Mouse (Mus musculus): Measurements from ENCODE around the gene Eif3c.

Gene Eif3c

DNA sequence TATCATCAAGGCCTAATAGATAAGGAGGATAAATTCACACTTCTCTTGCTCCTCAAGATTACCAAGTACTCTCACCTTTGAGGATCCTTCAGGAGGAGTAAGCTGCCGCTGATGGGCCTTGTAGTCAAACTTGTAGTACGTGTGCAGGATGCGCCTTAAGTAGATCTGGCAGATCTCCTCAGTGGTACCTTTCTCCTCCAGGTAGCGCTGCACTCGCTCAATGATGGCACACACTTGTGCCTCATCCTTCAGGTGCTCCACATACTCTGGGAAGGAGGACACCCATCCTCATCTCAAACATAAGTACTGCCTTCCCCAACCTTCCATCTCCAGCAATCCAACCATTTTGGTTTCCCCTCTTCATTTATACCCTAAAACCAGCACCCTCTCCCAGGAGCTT lies 9.6 kb downstream of the Eif3c start:
- in situ Hi-C loops (cut with MseI, MboI), result no loop called here

DNA sequence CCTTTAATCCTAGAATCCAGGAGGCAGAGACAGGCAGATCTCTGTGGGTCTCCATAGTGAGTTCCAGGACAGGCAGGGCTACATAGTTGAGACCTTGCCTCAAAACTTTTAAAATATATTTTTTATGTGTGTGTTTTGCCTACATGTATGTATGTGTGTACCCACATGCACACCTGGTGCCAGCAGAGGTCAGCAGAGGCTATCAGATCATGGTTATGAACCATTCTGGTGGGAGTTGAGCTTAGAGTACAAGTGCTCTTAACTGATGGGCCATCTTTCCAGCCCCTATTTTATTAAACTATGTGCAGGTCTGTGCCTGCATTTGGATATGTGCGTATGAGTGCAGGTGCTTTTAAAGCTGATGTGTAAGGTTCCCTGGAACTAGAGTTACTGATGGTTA lies 11.4 kb downstream of the Eif3c start:
- in situ Hi-C loops (cut with MseI, MboI), result no loop called here

DNA sequence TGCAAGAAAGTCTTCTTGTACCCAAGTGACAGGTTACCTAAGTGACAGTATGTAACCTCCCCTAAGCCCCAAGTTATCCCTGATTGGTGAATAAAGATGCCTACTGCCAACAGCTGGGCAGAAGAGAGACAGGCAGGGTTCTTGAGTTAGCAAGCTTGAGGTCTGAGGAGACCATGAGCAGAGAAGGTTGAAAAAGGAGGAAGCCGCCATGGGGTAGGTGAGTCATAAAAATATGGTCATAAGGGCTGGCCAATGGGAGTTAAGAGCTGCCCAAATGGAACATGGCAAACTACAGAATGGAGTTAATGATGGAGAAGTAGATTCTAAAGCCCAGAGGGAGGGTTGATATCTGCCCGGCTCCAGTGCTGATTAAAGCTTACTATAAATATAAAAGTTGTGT lies 20.6 kb downstream of the Eif3c start:
- in situ Hi-C loops (cut with MseI, MboI), result no loop called here

DNA sequence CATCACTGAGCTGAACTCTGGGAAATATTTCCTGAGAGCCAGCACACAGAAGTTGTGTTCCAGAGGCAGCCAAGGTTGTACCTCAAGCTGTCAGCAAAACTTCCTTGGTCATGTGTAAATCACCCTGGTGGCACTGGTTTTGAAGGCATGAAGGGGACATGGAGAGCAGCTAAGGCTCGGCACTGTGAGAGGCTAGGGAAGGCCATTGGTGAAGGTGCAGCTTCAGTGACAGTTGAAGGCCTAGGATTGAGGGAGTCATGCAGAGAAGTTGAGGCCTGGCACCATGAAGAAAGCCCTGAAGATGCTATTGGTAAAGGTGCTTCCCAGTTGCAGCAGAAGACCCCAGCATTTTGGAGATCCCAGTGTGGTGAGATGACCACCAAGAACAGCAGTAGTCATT lies 24.6 kb downstream of the Eif3c start:
- in situ Hi-C loops (cut with MseI, MboI), result no loop called here

DNA sequence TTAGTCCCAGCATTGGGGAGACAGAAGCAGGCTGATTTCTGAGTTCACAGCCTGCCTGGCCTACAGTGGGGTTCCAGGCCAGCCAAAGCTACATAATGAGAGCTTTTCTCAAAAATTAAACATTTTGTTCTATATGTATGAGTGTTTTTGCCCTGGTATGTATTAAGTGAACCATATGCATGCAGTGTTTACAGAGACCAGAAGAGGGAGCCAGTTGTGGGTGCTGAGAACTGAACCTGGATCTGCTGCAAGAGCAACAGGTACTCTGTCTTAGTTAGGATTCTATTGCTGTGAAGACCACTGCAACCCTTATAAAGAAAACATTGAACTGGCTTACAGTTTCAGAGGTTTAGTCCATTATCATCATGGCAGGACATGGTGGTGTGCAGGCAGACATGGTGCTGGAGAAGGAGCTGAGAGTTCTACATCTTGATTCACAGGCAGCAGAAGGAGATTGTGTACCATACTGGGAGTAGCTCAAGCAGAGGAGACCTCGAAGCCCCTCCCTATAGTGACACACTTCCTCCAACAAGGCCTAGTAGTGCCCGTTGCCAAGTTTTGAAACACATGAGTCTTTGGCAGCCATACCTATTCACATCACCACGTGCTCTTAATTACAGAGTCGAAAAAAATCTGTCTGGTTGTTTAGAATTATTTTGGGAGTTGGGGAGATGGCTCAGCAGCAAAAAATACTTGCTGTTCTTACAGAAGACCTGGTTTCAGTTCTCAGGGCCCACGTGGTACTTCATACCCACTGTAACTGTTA lies 28.2 kb downstream of the Eif3c start:
- in situ Hi-C loops (cut with MseI, MboI), result no loop called here

DNA sequence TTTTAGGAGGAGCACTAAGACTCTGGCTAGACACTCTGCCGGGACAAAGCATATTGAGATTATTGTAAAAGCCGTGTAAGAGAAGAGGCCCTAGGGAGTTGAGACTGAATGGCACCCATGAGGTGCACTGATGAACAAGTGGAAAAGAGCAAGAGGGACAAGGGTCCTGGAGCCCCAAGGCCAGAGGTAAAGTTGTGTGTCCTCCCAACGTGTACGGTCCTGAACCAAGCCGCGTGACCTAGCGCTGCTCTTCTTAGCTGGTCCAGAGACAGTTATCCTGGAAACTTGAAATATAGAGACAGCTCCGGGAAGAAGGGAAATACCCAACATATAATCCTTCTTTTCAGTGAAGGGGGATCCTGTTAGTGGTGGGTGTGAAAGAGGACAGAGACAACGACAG lies 29.7 kb downstream of the Eif3c start:
- in situ Hi-C loops (cut with MseI, MboI), result no loop called here

DNA sequence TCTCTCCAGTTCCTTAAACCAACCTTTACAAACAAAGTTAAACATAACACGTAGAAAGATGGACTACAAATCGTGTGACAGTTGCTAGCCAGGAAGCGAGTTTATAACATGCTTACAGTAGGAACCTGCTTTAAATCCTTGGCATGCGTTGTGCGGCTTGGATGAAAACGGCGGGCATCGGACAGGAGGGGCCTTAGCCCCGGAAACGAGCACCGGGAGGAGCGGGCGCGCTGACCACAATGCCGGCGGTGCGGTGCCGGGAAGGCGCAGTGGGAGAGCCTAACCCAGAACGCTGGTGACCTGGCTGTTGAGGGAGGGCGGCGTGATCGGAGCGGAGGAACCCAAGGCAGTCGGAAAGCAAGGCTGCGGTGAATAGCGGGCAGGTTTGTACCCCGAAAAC lies 30.4 kb downstream of the Eif3c start:
- in situ Hi-C loops (cut with MseI, MboI), result no loop called here

DNA sequence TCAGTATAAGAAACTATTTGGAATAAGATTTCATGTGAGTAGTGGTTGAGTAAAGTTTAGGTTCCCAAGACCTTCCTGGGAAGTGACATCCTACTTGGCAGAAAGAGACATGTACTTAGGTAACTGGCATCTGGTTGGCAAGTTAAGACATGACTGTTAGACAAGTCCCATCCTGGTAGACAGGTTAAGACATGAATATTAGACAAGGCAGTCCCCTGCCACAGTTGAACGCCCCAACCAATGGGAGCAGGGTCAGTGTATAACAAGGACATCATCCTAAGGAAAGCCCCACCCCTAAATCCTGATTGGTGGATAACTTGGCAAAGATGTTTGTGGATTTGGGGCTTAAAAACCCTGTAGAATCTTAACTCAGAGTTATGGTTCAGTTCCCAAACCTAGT lies 32.8 kb downstream of the Eif3c start:
- in situ Hi-C loops (cut with MseI, MboI), result loop anchor here (5.0 kb wide), 1 partner anchor 51 kb away; no protein-coding TSS in a partner anchor

DNA sequence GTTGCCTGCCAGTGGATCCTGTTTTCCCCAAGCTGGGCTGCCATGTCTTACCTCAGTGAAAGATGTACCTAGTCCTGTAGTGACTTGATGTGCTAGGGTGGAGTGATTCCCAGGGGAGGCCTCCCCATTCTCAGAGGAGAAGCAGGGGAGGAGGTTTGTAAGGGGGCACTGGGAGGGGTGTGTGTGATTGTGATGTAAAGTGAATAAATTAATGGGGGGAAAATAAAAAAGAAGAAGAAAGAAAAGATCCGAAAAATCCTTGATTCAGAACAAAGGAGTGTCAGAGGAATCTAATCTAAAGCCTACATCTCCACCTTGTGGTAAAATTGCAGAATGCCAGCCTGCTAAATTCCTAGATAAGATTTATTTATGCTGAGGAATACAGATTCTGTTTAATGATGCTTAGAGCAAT lies 38.0 kb downstream of the Eif3c start:
- in situ Hi-C loops (cut with MseI, MboI), result no loop called here

DNA sequence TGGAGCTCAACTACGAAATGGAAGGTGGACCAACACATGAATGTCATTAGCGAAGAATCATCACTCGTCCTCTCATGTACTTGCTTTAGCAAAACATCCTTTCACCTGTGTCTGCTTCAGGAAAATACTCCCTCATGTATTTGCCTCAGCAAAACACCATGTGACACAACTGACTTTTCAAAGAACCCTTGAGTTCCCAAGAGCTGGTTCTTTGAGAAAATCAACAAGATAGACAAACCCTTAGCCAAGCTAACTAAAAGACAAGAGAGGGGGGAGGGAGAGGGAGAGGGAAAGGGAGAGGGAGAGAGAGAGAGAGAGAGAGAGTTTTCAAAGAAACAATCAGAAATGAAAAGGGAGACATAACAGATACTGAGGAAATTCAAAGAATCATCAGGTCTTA lies 42.9 kb downstream of the Eif3c start:
- in situ Hi-C loops (cut with MseI, MboI), result no loop called here

DNA sequence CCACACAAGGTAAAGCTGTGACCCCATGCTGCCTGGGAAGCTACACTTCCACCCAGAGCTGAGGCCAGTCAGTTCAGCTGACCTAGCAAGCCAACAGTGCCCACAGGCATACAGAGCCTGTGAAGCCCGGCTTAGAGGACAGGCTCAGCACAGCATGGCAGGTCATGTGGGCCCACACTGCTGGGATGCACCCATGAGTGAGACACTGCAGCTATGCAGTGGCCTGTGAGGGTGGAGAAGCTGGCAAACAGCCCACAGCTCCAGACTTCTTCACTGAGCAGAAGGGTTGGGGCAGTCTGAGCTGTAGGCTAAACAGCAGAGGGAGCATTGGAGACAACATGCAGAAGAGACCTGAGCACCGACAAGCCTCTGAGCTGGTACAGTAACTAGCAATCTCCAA lies 46.7 kb downstream of the Eif3c start:
- in situ Hi-C loops (cut with MseI, MboI), result no loop called here

DNA sequence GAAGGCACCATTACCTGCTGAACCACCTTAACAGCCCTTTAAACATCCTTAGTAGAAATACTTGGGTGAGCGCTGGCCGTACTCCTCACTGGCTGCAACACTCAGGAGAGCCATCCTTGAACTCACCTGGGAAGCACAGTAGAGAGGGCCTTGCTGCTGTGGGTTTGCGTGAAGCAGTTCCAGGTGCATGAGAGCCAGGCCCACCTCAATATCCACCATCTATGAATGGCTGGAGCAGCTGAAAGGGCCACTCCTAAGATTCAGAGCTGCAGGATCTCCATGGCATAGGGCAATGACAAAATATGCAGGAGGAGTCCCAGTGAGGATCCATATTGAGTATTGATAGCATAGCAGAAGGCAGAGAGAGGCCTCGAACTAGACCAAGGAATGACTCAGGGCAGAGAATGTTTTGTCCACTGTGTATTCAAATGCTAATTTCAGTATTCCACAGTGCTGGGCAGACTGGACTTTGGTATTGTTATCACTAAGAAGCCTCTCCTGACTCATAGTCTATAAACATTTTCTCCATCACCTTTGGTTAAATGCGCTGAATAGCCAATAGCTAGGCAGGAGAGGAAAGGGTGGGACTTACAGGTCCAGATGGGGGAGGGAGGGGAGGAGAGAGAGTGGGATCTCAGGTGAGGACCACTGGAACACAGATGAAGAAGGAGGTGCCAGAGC lies 47.8 kb downstream of the Eif3c start:
- in situ Hi-C loops (cut with MseI, MboI), result no loop called here

DNA sequence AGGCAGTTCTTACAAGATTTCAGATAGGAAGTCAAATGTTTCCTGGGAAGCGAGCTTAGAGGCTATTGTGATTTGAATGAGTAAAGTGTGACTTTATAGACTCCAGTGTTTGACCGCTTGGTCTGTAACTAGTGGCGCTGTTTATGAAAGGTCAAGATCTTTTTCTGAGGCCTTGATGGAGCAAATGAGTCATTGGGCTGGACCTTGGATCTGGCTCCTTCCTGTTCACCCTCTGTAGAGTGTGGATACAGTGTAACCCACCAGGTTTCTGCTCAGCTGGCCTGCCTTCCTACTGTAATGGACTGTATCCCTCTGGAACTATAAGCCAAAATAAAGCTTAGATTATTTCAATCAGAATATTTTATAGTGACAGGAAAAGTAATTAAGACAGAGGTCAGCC lies 54.9 kb downstream of the Eif3c start:
- in situ Hi-C loops (cut with MseI, MboI), result no loop called here

DNA sequence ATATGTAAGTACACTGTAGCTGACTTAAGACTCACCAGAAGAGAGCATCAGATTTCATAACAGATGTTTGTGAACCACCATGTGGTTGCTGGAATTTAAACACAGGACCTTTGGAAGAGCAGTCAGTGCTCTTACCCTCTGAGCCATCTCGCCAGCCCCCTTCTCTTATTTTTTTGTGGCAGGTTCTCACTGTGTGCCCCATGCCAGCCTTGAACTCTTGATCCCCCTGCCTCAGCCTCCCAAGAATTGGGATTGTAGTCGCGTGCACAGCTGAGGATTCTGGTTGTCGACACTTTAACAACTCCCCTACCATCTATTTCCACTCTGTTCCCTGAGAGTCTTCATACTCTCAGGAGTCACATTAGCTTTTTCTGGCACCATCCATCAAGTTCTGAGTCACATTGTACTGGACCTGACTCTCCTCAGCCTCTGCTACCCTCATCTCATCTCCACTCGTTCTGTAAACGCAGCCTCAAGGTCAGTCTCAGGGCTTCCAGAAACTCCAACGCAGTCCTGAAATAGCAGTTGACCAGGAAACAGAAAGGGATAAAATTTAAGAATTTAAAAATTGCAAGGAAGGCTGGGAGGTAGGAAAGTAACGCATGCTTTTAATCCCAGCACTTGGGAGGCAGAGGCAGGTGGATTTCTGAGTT lies 59.0 kb downstream of the Eif3c start:
- in situ Hi-C loops (cut with MseI, MboI), result no loop called here

DNA sequence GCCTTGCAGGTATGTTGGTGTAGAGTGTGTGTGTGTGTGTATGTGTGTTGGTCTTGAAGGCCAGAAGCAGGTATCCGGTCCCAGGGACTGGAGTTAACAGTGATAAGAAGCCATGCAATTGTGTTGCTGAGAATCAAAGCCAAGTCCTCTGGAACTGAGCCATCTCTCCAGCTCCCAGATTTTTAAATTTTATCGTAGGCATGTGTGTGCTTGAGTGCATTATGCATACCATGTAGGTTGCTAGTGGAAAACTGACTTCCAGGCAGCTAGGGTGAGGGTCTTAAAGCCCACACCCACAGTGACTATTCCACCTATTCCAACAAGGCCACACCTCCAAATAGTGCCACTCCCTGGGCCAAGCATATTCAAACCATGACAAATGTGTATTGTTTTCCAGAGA lies 61.3 kb downstream of the Eif3c start:
- in situ Hi-C loops (cut with MseI, MboI), result no loop called here

DNA sequence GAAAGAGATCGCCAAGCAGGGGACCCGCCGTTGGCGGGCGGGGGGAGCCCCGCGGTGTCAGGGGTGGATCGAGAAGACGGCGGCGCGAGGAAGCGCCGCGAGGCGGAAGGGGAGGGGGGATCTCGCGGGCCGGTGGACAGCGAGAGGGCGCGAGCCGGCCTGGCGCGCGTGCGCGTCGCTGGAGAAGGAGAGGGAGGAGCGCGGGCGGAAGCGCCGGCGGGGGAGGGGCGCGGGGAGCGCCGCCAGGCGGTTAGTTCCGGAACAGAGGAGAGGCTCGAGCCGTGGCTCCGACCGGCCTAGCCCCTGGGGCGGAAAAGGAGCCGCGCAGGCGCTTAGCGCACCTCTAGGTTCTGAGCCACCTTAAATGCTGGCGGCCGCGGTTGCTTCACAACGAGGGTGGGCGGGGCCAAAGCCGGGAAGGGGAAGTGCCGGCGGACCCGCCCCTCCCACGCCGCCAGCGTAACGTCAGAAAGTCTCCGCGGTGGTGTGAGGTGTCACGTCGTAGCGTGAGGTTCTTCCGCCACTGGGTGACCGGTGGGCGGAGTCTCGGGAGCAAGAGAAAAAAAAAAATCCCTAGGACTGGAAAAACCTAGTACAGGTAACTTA lies 62.8 kb downstream of the Eif3c start, which contains the start of gene Atxn2l:
TSS of gene Atxn2l (minus strand) at position 165 of the 606 bp plus-strand sequence.
- in situ Hi-C loops (cut with MseI, MboI), result no loop called here

DNA sequence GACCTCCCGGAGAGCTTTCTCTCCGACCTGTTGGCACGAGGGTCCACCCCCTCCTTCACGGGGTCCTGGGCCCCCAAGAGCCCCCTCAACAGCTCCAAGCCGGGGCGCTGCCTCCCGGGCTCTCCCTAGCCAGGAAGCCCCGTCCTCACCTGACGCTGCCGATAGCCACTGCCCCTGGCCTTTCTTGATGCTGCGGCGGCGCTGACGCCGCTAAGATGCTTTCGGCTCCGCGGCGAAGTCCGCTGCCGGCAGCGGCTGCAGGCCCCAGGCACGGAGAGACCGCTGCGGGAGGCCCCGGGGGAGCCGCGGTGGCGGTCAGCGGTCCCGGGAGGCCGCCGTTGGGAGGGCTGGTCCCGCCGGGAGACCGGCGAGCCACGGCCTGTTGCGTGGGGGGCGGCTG lies 63.5 kb downstream of the Eif3c start:
- in situ Hi-C loops (cut with MseI, MboI), result no loop called here

DNA sequence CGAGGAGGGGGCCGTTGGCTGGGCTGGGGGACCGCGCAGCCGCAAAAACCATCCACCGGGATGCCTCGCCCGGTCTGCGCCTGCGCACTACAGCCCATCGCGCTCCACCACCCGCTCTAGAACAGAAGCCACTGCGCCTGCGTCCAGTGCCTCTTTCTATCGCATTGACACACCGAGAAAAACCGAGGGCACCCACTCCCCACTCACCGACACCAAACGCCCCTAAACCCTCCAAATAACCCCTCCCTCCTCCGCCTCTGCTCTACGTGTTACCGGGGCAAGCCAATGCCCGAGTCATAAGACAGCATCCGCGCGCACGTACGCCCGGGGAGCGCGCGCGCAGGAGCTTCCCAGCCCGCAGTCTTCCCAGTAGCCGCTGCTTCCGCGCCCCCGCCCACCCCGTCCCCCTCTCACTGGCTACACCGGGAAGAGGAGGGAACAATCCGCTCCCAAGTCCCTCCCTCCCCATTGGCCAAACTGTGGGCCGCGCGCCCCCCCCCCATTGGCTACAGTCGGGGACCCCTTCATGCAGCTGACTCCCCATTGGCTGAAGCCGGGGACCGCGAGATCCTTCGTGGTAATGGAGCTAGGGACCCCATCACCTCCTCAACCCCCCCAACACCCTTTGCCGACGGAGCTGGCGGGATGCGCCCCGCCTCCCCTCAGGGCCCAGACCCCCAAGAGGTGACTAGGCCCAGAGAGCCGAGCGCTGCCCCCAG lies 64.0 kb downstream of the Eif3c start:
- in situ Hi-C loops (cut with MseI, MboI), result no loop called here

DNA sequence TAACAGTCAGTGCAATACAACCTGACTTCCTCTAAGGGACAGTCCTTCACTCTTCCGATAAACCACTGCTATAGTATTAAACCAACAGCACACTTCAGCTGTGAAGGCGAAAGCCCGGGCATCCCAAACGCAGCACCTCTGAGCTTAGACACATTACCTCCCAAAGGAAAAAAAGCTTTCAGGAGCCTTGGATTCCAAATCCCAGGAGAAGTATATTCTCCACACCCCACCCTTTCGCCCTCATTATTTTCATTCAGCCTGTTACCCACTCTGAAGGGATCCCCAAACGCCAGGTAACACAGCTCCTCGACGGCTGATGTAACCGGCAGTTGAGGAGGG lies 64.6 kb downstream of the Eif3c start:
- in situ Hi-C loops (cut with MseI, MboI), result no loop called here

DNA sequence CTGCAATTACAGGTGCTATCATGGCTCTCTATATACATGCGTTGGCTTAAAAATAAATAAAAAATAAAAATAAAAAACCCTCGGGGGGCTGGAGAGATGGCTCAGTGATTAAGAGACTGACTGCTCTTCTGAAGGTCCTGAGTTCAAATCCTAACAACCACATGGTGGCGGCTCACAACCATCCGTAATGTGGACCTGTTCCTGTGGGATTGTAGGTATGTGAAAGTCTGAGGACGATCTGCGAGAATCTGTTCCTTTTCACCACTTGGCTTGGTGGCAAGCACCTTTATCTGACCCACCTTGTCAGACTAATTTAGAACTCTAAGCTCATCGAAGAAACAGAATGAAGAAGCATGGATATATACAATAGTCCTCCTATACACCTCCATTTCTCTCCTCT lies 66.8 kb downstream of the Eif3c start:
- in situ Hi-C loops (cut with MseI, MboI), result no loop called here

DNA sequence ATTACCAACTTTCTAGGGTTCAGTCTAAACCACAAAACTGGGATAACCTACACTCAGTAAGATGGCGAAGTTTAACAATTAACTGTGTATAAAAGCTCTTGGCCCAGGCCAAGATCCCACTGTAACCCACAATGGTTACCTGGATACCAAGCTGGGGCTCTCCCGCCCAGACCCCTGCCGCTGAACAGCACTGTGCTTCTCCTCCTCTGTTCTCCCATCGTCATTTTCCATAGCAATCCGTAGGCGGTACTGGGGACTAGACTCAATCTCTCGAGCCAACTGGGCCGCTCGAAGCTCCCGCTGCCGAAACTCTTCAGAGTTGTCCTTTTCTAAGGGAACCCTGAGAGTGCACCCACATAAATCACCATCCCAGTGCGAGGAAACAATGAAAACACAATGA lies 68.2 kb downstream of the Eif3c start:
- in situ Hi-C loops (cut with MseI, MboI), result no loop called here

DNA sequence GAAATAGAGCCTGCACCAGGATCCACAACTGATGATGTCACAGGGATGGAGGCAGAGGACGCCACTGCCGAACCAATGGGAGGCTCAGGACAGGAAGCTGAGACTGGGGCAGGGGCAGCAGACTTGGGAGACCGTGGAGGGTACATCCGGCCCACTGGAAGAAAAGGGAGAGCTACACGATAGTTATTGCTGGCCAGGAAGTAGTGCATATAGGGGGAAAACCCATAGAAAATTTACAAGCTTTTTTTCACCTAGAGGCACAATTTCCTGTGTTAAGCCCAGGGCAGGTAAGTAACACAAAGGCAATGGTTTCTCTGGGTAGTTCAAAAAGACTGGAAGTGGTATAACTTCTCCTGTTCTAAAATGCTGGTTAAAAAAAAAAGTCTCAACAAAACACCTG lies 69.7 kb downstream of the Eif3c start:
- in situ Hi-C loops (cut with MseI, MboI), result no loop called here
